Mouse (Mus musculus): Measurements from ENCODE around the gene Tbxas1. TPM values are rescaled to one million over a fixed set of nuclear protein-coding genes. Genes with fewer than 3 reads are reported as not detected.

The Tbxas1 gene
- total and polyA plus RNA-seq, 3 experiments, result not detected

- no peak overlapping the region for H3K9ac ChIP-seq (ENCODE audit: insufficient read depth, low read depth)
- H3K9me3 ChIP-seq (replicated peaks; ENCODE audit: low read length), result no peaks in the 10 kb centered on the region
- TF ChIP-seq ZMIZ1 (IDR thresholded peaks at IDR 0.05; ENCODE audit: low read depth, low read length), result no peak
- TF ChIP-seq MEF2A (IDR thresholded peaks at IDR 0.05; ENCODE audit: borderline replicate concordance, low read depth, low read length), result no peak
- TF ChIP-seq BHLHE40 (IDR thresholded peaks at IDR 0.05; ENCODE audit: low read depth, low read length), result no peak
- TF ChIP-seq SIN3A (IDR thresholded peaks at IDR 0.05; ENCODE audit: low read length), result no peak
- TF ChIP-seq CHD1 (IDR thresholded peaks at IDR 0.05; ENCODE audit: low read depth, low read length), result no peak
- TF ChIP-seq JUND (conservative IDR thresholded peaks at IDR 0.05; ENCODE audit: low read depth, low read length), result no peak
- no peak for TF ChIP-seq CHD2 (IDR thresholded peaks at IDR 0.05; ENCODE audit: low read length)
- TF ChIP-seq MAZ (IDR thresholded peaks at IDR 0.05; ENCODE audit: low read depth, low read length), result no peak
- dilution Hi-C loops (cut with MboI; ENCODE audit: extremely low pct_ligation_motif_present, extremely low pct_unique_long_range_greater_than_20kb, low sequenced_read_pairs) (no loop called here), in situ Hi-C loops (cut with MboI; ENCODE audit: low pct_ligation_motif_present, low pct_unique_long_range_greater_than_20kb, low sequenced_read_pairs) (no loop called here)
- peaks cover 0 to 1% of the 10 kb centered on the region in 2 experiments; a peak in 1 of 4 replicates for H3K4me1 ChIP-seq (ENCODE audit: control insufficient read depth in 1 of 2, insufficient read depth in 2 of 2)
- H3K27me3 ChIP-seq (replicated peaks), result no peaks in the 10 kb centered on the region
- no peaks in the 10 kb centered on the region; the same call in 1 of the 2 replicates for H3K79me2 ChIP-seq (replicated peaks; ENCODE audit: control insufficient read depth, extremely low read depth, insufficient read depth, poor library complexity, severe bottlenecking)
- no peak overlapping the region for H3K4me3 ChIP-seq (replicated peaks in 1 of 3; ENCODE audit: low read depth in 2 of 3, low read length in 2 of 3, poor library complexity in 1 of 3)
- H3K27ac ChIP-seq (ENCODE audit: insufficient read depth, low read depth), result no peak overlapping the region
- no peak overlapping the region for H3K4me2 ChIP-seq (ENCODE audit: insufficient read depth, low read depth, poor library complexity, severe bottlenecking)
- no peaks in the 10 kb centered on the region for H3K36me3 ChIP-seq (replicated peaks in 1 of 2; ENCODE audit: control insufficient read depth in 1 of 2, insufficient read depth in 1 of 2, low read length in 1 of 2)
- no peak for DNase-seq (ENCODE audit: extremely low read depth)
Observed at GRCm38 (mm10) chr6:38853561-38853992, 21.6 kb upstream of the Tbxas1 start.

- H3K27me3 ChIP-seq (replicated peaks), result no peaks in the 10 kb centered on the region
- H3K9me3 ChIP-seq (replicated peaks; ENCODE audit: low read length), result no peaks in the 10 kb centered on the region
- peaks cover 0 to 3% of the 10 kb centered on the region in 2 experiments; a peak in 2 of 4 replicates for H3K4me1 ChIP-seq (ENCODE audit: control insufficient read depth in 1 of 2, insufficient read depth in 2 of 2)
- H3K4me3 ChIP-seq (replicated peaks in 1 of 3; ENCODE audit: low read depth in 2 of 3, low read length in 2 of 3, poor library complexity in 1 of 3), result no peak overlapping the region
- dilution Hi-C loops (cut with MboI; ENCODE audit: extremely low pct_ligation_motif_present, extremely low pct_unique_long_range_greater_than_20kb, low sequenced_read_pairs) (no loop called here), in situ Hi-C loops (cut with MboI; ENCODE audit: low pct_ligation_motif_present, low pct_unique_long_range_greater_than_20kb, low sequenced_read_pairs) (no loop called here)
- no peak overlapping the region for H3K27ac ChIP-seq (ENCODE audit: insufficient read depth, low read depth)
- H3K4me2 ChIP-seq (ENCODE audit: insufficient read depth, low read depth, poor library complexity, severe bottlenecking), result no peak overlapping the region
- no peaks in the 10 kb centered on the region; the same call in 1 of the 2 replicates for H3K79me2 ChIP-seq (replicated peaks; ENCODE audit: control insufficient read depth, extremely low read depth, insufficient read depth, poor library complexity, severe bottlenecking)
- DNase-seq (ENCODE audit: extremely low read depth), result no peak
- H3K36me3 ChIP-seq (replicated peaks in 1 of 2; ENCODE audit: control insufficient read depth in 1 of 2, insufficient read depth in 1 of 2, low read length in 1 of 2), result no peaks in the 10 kb centered on the region
- H3K9ac ChIP-seq (ENCODE audit: insufficient read depth, low read depth), result no peak overlapping the region
- TF ChIP-seq RCOR1 (conservative IDR thresholded peaks at IDR 0.05; ENCODE audit: low read depth, low read length) (no peak), JUN (IDR thresholded peaks at IDR 0.05; ENCODE audit: insufficient read depth, low read depth, low read length) (no peak), HCFC1 (IDR thresholded peaks at IDR 0.05; ENCODE audit: low read depth, low read length) (no peak), ELF1 (IDR thresholded peaks at IDR 0.05; ENCODE audit: low read depth, low read length) (no peak), ZMIZ1 (IDR thresholded peaks at IDR 0.05; ENCODE audit: low read depth, low read length) (no peak)
Observed at GRCm38 (mm10) chr6:38859819-38860218, 15.4 kb upstream of the Tbxas1 start.

- Histone ChIP-seq H3K27me3 (replicated peaks) (no peaks in the 10 kb centered on the region), H3K9ac (ENCODE audit: insufficient read depth, low read depth) (no peak overlapping the region), H3K27ac (ENCODE audit: insufficient read depth, low read depth) (no peak overlapping the region), H3K36me3 (replicated peaks in 1 of 2; ENCODE audit: control insufficient read depth in 1 of 2, insufficient read depth in 1 of 2, low read length in 1 of 2) (no peaks in the 10 kb centered on the region), H3K79me2 (replicated peaks; ENCODE audit: control insufficient read depth, extremely low read depth, insufficient read depth, poor library complexity, severe bottlenecking) (no peaks in the 10 kb centered on the region; the same call in 1 of the 2 replicates), H3K4me1 (ENCODE audit: control insufficient read depth in 1 of 2, insufficient read depth in 2 of 2) (peaks cover 3% of the 10 kb centered on the region in 2 experiments; a peak in 3 of 4 replicates), H3K4me3 (replicated peaks in 1 of 3; ENCODE audit: low read depth in 2 of 3, low read length in 2 of 3, poor library complexity in 1 of 3) (no peak overlapping the region), H3K9me3 (replicated peaks; ENCODE audit: low read length) (no peaks in the 10 kb centered on the region), H3K4me2 (ENCODE audit: insufficient read depth, low read depth, poor library complexity, severe bottlenecking) (no peak overlapping the region)
- dilution Hi-C loops (cut with MboI; ENCODE audit: extremely low pct_ligation_motif_present, extremely low pct_unique_long_range_greater_than_20kb, low sequenced_read_pairs), result no loop called here
- no peak for DNase-seq (ENCODE audit: extremely low read depth)
- no peak for TF ChIP-seq MAX (IDR thresholded peaks at IDR 0.05; ENCODE audit: low read length)
- no peak for TF ChIP-seq HCFC1 (IDR thresholded peaks at IDR 0.05; ENCODE audit: low read depth, low read length)
- TF ChIP-seq USF1 (IDR thresholded peaks at IDR 0.05; ENCODE audit: low read depth, low read length), result no peak
- TF ChIP-seq IRF4 (IDR thresholded peaks at IDR 0.05; ENCODE audit: low read depth, low read length), result no peak
- no peak for TF ChIP-seq USF2 (conservative IDR thresholded peaks at IDR 0.05; ENCODE audit: low read depth, low read length)
- TF ChIP-seq RCOR1 (conservative IDR thresholded peaks at IDR 0.05; ENCODE audit: low read depth, low read length), result no peak
- no peak for TF ChIP-seq RAD21 (IDR thresholded peaks at IDR 0.05; ENCODE audit: low read depth, low read length)
- TF ChIP-seq NELFE (IDR thresholded peaks at IDR 0.05; ENCODE audit: low read depth, low read length), result no peak
- TF ChIP-seq CTCF (conservative IDR thresholded peaks at IDR 0.05 in 1 of 2, IDR thresholded peaks at IDR 0.05 in 1 of 2; ENCODE audit: low read depth in 2 of 2, low read length in 2 of 2), result no peak
- TF ChIP-seq ZNF384 (IDR thresholded peaks at IDR 0.05; ENCODE audit: low read depth, low read length), result no peak
- no peak for TF ChIP-seq ELF1 (IDR thresholded peaks at IDR 0.05; ENCODE audit: low read depth, low read length)
- no peak for TF ChIP-seq ZMIZ1 (IDR thresholded peaks at IDR 0.05; ENCODE audit: low read depth, low read length)
- no peak for TF ChIP-seq MXI1 (IDR thresholded peaks at IDR 0.05; ENCODE audit: low read depth, low read length)
- TF ChIP-seq PAX5 (IDR thresholded peaks at IDR 0.05; ENCODE audit: low read length), result no peak
- TF ChIP-seq POLR2AphosphoS2 (IDR thresholded peaks at IDR 0.05; ENCODE audit: low read depth, low read length), result no peak
- in situ Hi-C loops (cut with MboI; ENCODE audit: low pct_ligation_motif_present, low pct_unique_long_range_greater_than_20kb, low sequenced_read_pairs), result no loop called here
Observed at GRCm38 (mm10) chr6:38860301-38860700, 14.9 kb upstream of the Tbxas1 start.

Data from CH12.LX (cell line).